Mouse (Mus musculus): ENCODE measurements around the gene Rbm17. TPM values are rescaled to one million over a fixed set of nuclear protein-coding genes. Genes with fewer than 3 reads are reported as not detected.
"Not testable (repeated sequence)": the region's sequence is repeated elsewhere in the genome, so short reads cannot be mapped to it uniquely, and the experiment has no call there.

Rbm17 gene
- total RNA-seq, 2 experiments from 2014 or later: 72.4 to 86.0 TPM

DNA sequence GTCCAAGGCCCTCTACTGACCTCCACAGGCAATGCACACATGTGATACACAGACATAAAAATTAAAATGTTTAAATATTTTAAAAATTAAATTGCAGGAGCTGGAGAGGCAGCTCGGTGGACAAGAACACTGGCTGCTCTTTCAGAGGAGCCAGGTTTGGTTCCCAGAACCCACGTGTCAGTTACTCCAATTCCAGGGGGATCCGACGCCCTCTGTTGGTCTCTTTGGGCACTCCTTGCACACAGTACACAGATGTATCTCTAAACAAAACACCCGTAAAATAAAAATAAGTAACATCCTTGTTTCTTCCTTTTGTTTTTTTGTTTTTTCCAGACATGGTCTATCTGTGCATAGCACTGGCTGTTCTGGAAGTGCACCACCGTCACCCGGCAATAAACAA lies 60.8 kb downstream of the Rbm17 start:
- DNase-seq: no peak

DNA sequence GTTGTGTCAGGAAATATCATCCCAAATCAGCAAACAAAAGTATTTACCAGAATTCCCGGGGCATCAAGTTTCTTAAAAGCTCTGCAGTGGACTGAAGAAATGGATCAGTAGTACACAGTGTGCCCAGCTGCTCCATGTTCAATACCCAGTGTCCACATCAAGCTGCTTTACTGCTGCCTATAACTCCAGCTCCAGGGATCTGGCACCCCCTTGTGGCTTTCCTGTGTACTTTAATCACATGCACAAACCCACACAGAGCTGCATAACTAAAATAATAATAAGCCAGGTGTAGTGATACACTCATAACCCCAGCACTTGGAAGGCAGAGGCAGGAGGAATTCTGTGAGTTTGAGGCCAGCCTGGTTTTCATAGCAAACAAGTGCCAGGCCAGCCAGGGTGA lies 61.3 kb downstream of the Rbm17 start:
- peak; percentile 59 to 62 for DNase-seq

DNA sequence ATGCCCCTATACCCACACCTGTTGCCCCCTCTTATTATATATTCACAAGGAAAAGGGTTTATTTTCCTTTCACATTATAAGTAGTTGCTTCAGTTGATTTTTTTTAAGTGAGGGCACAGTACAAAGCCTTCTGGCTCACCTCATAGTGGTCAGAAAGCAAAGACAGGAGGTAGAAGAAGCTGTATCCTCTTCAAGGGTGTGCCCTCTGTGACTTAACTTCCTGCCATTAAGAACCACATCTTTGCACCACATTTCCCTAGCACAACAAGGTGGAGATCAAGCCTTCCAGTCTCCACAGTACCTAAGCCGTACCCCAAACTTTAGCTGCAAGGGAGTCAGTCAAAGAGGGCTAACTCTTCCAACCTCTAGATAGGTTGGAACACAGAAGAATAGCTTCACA lies 61.8 kb downstream of the Rbm17 start:
- DNase-seq: no peak

DNA sequence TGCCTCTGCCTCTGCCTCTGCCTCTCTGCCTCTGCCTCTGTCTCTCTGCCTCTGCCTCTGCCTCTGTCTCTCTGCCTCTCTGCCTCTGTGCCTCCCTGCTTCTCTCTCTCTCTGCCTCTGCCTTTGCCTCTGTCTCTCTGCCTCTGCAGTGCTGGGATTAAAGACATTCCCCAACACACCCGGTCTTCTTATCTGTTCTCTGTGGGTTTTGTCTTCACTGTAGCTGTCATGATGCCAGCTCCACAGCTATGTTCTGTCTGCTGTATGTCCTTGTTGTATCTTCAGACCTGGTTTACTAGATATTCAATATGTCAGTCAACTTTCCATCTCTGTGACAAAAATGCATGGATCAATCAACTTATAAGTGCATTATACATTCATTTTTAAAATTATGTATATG lies 62.4 kb downstream of the Rbm17 start:
- DNase-seq: not testable (repeated sequence)

DNA sequence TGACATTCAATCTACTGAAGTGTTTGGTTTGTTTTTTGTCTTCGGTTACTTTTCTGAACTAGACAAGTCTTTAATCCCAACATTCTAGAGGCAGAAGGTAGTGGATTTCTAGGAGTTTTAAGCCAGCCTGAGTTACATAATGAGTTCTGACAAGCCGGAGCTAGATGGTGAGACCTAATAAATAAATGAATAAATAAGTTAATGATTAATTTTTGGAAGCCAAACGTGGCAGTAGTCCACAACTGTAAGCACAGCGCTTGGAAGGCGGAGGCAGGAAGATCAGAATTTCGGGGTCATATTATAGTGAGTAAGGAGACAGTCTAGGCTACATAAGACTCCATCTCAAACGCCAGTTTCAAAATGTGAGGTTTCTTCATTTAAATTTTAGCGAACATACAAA lies 68.0 kb downstream of the Rbm17 start:
- DNase-seq: no peak

Other genes with a start within 250 kb of the Rbm17 start
- 10 to 100 TPM; 41.6 to 43.2 TPM for gene Pfkfb3, start 50.1 kb downstream of the Rbm17 start, total RNA-seq (2021)
- gene Gm17490, start 22.1 kb upstream of the Rbm17 start, total RNA-seq (2021): not detected
- gene Il2ra, start 38.7 kb upstream of the Rbm17 start, total RNA-seq (2021): under 1 TPM; 0.10 to 0.35 TPM
- gene Il15ra, start 101.1 kb upstream of the Rbm17 start, total RNA-seq (2021): 1 to 10 TPM; 5.3 to 8.4 TPM
- 10 to 100 TPM; 80.3 to 86.1 TPM for gene Fbh1, start 173.4 kb upstream of the Rbm17 start, total RNA-seq (2021)
- gene Ankrd16, start 173.7 kb upstream of the Rbm17 start, total RNA-seq (2021): 10 to 100 TPM; 50.1 to 55.8 TPM

Data from layer of hippocampus, postnatal 36 days (tissue).